Mouse (Mus musculus): ENCODE results near the gene Kat7.

GRCm38 (mm10) chr11:95333805-95334204 is 23.8 kb upstream of the Kat7 start:
- TF ChIP-seq CTCF (IDR thresholded peaks at IDR 0.05; ENCODE audit: control insufficient read depth, insufficient read depth, insufficient read length) (no peak), CEBPB (IDR thresholded peaks at IDR 0.05; ENCODE audit: low read depth) (no peak), MAX (IDR thresholded peaks at IDR 0.05) (no peak), MYOG (IDR thresholded peaks at IDR 0.05; ENCODE audit: control insufficient read depth, extremely low read depth, insufficient read length) (no peak), USF1 (IDR thresholded peaks at IDR 0.05; ENCODE audit: low read depth) (no peak)

Data from C2C12 (cell line).